Mouse (Mus musculus) bone marrow macrophage, adult 2 months (primary cell): ENCODE results near the gene Top3a.

ENCODE experiments used
- CTCF ChIP-seq: IDR thresholded peaks from 2 replicates; pipeline ENCODE4 v1.5.1; 2012; ENCODE audit warnings: low read depth, mild to moderate bottlenecking, low read length, moderate library complexity
- POLR2A ChIP-seq: IDR thresholded peaks from 2 replicates; pipeline ENCODE4 v1.6.1; 2012; ENCODE audit warnings: mild to moderate bottlenecking, low read depth, low read length, borderline replicate concordance

- TF ChIP-seq POLR2A (no peak), CTCF (no peak)
Observed at GRCm38 (mm10) chr11:60808286-60809070, 31.3 kb upstream of the Top3a start.
